Mouse (Mus musculus) A20 (cell line): ENCODE measurements around the gene Rab40c.
"Not testable (repeated sequence)": the region's sequence is repeated elsewhere in the genome, so short reads cannot be mapped to it uniquely, and the experiment has no call there.

ENCODE experiments used
- DNase-seq: peaks from one replicate; pipeline ENCODE4 v3.0.0-alpha.2; 2011; ENCODE audit warnings: low read depth, low spot score

Rab40c gene

GRCm38 (mm10) chr17:25875171-25876136 is 44.1 kb downstream of the Rab40c start:
- peak; percentile 94 for DNase-seq

- peak; percentile 94 for DNase-seq
Observed at GRCm38 (mm10) chr17:25874721-25875170, 44.8 kb downstream of the Rab40c start, which contains the start of gene Mettl26. Gene Mettl26 (plus strand): TSS chr17:25875074.

DNA sequence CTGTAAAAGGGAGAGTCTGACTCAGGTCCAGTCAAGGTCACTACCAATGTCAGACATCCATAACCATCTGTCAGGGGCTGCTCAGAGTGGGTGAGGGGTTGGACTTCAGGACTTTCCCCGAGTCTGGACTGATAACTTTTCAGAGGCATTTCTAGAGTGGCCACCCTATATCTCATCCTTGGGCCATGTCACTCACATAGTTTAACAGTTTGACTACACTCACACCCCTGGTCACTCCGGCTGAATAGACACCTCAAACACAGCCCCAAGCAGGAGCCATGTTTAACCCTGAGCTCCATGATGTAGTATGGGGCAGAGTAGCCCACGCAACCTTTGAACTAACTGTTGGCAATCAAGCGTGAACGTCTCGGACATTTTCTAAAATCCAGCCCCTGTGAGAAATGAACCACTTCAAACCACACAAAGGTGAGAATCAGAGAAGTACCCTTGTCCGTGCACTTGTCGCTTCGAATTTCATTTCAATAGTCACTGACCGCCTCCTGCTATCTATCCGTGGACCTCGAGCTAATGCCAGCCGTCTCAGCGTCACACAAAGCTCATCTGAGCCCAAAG is 45.3 kb downstream of the Rab40c start:
- DNase-seq, result no peak

DNA sequence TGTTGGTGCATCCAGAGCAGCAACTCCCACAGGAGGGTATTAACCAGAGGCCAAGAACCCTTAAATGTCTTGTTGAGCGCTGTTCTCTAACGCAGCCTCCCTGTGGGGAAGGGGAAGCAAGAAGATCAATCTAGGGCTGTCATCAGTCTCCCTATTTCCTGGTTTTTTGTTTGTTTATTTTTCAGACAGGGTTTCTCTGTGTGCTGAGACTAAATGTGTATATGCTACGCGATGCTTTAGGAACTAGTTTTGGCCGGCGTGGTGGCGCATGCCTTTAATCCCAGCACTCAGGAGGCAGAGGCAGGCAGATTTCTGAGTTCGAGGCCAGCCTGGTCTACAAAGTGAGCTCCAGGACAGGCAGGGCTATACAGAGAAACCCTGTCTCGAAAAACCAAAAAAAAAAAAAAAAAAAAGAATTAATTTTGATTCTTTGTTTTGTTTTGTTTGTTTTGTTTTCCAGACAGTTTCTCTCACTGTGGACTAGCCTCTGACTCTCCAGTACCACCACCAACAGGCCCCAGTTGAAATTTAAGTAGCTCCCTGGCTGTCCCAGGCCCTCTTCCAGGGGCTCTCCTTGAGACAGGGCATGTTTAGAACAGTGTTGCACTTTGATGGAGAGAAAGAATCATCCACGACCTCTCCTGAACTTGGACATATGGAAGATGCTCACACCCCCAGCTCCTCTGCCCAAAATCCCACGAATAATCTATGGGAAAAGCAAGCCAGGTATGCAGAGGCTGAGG is 46.0 kb downstream of the Rab40c start:
- no peak for DNase-seq

GRCm38 (mm10) chr17:25872676-25873075 is 46.9 kb downstream of the Rab40c start:
- DNase-seq, result no peak

DNA sequence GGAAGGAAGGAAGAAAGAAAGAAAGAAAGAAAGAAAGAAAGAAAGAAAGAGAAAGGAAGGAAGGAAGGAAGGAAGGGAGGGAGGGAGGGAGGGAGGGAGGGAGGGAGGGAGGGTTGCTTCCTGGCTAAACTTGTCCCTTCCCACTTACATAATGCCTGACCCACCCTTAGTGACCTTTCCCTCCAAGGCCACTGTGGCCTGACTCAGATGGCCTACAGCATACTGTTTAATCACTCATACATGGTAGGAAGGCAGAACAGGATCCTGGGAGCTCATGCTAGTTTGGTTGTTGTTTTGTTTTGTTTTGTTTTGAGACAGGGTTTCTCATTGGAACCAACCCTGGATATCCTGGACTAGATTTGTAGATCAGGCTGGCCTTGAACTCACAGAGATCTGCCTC is 48.0 kb downstream of the Rab40c start:
- not testable (repeated sequence) for DNase-seq

DNA sequence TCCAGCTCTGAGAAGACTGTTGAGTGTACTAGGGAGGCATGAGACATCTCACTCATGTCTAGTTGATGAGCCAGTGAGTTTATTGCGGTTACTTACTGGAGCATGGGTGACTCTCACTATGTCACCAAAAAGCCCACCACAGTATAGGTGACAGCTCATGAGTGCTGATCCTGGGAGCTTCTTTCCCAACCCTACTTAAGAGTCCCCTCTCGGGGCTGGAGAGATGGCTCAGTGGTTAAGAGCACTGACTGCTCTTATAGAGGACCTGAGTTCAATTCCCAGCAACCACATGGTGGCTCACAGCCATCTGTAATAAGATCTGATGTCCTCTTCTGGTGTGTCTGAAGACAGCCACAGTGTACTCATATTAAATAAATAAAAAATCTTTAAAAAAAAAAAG is 49.6 kb downstream of the Rab40c start:
- no peak for DNase-seq

- no peak for DNase-seq
Observed at GRCm38 (mm10) chr17:25869498-25869897, 50.0 kb downstream of the Rab40c start.

- DNase-seq, result peak; percentile 80
Observed at GRCm38 (mm10) chr17:25868601-25869191, 50.8 kb downstream of the Rab40c start, which contains the start of gene Mcrip2. Gene Mcrip2 (minus strand): TSS chr17:25868764.

- DNase-seq, result no peak
Observed at GRCm38 (mm10) chr17:25867836-25868600, 51.5 kb downstream of the Rab40c start.

GRCm38 (mm10) chr17:25867509-25867835 is 52.1 kb downstream of the Rab40c start:
- peak; percentile 29 for DNase-seq

- no peak for DNase-seq
Observed at GRCm38 (mm10) chr17:25866172-25866571, 53.4 kb downstream of the Rab40c start.

DNA sequence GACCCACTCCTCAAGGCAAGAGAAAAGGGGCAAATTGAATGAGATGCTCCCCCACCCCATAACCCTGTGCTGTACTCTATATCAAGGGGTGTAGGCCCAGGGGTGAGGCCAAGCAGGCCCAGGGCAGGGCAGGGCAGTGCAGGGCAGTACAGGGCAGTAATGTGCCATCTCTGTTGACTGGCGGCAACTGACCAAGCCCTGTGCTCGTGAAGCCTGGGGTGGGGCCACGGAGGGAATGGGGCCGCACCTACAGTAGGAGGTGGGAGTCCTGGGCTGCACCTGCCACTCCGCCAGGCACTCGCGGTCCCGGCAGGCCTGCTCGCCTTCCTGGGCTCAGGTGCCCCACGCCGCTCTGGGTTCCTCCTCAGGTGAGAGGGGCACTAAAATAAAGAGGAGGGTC is 54.2 kb downstream of the Rab40c start:
- DNase-seq, result no peak

- DNase-seq, result no peak
Observed at GRCm38 (mm10) chr17:25864311-25864710, 55.2 kb downstream of the Rab40c start.

GRCm38 (mm10) chr17:25863681-25864080 is 55.8 kb downstream of the Rab40c start:
- no peak for DNase-seq

DNA sequence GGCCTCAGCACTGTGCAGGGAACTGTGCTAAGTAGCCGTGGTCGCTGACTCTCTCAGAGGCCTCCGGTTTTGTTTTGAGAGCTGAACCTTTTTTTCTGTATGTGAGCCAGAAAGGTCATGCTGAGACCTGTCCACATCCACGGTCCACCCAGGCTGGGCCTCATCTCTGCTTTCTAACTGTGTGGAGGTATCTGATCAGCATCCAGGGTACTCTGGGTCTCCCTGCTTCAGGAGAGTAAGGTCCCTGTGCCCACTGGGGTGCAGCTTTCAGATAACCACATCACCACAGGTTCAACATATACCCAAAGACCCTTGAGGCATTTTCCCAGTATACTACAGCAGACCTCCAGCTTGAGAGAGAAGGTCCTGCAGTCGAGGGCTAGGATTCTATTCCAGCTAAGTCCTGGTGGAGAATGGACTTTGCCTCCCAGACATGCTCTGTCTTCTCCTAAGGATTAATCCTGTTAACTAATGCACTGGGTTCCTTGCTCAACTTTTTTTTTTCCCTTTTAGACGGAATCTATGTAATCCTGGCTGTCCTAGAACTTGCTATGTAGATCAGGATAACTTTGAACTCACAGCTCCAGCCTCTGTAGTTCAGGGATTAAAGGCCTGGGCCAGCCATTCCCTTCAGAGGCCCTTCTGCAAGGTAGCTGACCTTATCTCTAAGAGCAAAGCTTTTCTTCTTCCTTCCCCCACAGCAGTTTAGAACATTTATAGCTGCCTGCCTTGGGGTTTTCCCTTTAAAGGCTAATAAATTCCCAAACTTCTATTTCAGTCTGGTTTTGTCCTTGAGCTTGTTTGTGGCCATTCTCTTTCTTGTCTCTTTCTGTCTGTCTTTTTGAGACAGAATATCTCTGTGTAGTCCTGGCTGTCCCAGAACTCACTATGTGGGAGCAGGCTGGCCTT is 57.6 kb downstream of the Rab40c start:
- no peak for DNase-seq

- DNase-seq, result peak; percentile 93
Observed at GRCm38 (mm10) chr17:25860832-25861703, 58.5 kb downstream of the Rab40c start, which contains the start of gene Wdr90. Gene Wdr90 (minus strand): TSS chr17:25861501.

DNA sequence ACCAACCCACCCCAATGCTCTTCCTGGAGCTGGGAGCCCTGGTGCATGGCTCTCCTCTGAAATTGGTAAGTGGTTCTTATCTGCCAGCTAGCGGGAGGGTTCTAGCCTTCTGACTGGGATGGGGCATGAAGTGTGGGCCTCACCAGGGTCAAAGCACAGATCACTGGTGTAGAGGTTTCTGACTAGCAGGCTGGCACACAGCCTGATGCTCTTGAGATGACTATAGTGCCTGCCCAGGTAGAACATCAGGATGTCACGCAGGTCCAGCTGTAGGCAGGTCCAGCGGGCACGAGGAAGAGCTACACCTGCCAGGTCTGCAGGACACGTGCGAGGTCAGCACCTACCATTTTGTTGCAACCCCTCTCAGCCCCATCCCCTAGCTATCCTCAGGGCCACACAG is 59.3 kb downstream of the Rab40c start:
- no peak for DNase-seq

- DNase-seq, result peak; percentile 94
Observed at GRCm38 (mm10) chr17:25844396-25844901, 75.1 kb downstream of the Rab40c start, which contains the start of gene Rhot2. Gene Rhot2 (minus strand): TSS chr17:25844851.
